Mouse (Mus musculus): ENCODE data around the gene Mss51.

Gene Mss51

DNA sequence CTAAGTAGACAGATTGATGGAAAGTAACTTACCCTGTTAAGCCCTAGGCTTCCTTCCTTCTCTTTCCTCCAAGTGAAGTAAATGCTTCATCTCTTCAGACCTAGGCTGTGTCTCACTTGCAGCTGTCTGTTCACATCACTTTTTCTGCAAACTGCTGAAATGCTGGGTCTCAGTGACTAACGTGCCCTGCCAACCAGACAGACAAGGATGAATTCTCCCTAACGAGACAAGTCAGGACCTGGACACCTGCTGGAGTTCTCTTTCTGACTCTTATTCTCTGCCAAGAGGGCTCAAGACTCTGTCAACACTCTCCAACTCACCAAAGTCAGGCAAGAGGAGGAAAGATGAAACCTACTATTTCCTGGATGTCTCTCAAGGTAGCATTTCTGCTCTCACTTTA, at the start of gene Mss51:
Mss51 (minus strand) TSS at position 299 of the 400 bp plus-strand sequence.
- in situ Hi-C loops (cut with MboI; ENCODE audit: low pct_unique_long_range_greater_than_20kb in 1 of 2, low sequenced_read_pairs in 2 of 2, unreplicated experiment in 1 of 2): no loop called here

DNA sequence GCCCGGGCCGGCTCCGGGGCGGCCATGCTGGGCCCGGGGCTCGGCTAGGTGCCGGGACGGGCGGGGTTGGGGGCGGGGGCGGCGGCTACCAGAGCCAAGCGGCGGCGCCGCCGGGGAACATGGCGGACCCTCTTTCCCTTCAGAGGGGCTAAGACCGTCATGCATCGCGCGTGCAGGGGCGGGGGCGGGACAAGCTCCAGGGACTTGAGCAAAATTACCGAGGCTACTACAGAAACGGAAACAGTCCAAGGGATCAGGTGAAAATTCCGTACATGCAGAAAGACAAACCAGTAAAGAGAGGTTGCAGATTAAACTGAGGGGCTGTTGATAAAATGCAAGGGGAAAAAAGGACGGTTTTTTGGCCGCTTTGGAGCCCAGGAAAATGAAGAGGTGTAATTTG, 49.7 kb upstream of the Mss51 start, which contains the start of gene Ppp3cb:
Ppp3cb (minus strand) TSS at position 159 of the 400 bp plus-strand sequence.
- in situ Hi-C loops (cut with MboI; ENCODE audit: low pct_unique_long_range_greater_than_20kb in 1 of 2, low sequenced_read_pairs in 2 of 2, unreplicated experiment in 1 of 2): no loop called here

DNA sequence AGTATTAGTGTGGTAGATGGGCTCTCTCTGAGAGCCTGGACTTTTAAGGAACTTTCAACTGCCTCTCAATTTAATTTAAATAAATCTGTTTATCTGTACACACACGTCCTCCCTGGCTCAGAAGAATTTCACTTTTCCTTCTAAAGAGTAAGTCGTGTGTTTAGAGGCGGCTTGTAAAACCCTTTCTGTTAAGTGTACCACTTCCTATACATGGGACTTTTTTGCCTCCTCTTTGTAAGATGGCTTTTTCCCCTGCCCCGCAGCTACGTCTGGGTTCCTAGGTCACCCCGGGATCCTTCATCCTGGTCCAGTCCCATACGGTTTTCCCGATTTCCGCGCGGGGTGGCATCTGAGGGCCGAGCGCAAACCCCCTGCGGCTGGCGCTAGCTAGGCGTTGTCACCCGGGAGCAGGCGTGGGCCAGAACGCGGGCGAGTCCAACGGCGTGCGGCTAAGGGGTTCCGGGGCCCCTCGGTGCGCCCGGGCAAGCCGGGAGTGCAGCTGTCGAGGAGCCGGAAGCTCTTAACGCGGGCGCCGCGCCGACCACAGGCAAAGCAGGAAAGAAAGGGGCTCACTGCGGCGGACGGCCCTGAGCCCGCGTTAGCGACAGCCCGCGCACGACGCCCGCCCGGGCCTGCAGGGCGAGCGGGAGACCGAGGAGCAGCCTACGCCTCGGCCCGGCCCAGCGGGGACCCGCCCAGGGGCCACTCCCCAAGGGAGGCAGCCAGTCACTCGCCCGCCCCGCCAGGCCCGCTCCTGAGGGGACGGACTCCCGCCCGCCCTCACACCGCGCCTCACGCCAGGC, 49.0 kb upstream of the Mss51 start:
- in situ Hi-C loops (cut with MboI; ENCODE audit: low pct_unique_long_range_greater_than_20kb in 1 of 2, low sequenced_read_pairs in 2 of 2, unreplicated experiment in 1 of 2): no loop called here

DNA sequence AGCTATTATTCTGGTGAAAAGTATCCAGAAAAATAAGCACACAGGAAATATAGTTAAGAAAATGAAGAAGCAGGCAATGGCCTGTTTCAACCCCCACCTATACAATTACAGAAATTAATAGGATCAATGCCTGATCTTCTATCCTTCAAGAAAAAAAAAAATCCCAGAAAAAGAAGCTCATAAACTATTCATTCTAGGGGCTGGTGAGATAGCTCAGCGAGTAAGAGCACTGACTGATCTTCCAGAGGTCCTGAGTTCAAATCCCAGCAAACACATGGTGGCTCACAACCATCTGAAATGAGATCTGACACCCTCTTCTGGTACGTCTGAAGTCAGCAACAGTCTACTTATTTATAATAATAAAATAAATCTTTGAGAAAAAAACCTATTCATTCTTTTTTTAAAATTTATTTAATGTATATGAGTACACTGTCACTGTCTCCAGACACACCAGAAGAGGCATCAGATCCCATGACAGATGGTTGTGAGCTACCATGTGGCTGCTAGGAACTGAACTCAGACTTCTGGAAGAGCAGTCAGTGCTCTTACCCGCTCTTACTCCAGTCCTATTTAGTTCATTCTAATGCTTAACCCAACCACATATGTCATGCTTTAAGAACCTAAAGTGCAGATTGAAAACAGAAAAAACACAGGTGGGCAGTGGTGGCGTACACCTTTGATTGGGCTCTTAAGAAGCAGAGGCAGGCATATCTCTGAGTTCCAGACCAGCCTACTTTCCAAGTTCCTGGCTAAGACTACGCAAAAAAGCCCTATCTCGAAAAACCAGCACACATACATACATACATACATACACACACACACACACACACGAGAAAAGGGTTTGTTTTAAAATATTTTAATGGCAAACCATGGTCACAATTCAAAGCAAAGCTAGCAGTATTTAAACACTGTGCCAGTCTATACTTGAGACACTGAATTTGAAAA, 48.0 kb upstream of the Mss51 start:
- in situ Hi-C loops (cut with MboI; ENCODE audit: low pct_unique_long_range_greater_than_20kb in 1 of 2, low sequenced_read_pairs in 2 of 2, unreplicated experiment in 1 of 2): no loop called here

DNA sequence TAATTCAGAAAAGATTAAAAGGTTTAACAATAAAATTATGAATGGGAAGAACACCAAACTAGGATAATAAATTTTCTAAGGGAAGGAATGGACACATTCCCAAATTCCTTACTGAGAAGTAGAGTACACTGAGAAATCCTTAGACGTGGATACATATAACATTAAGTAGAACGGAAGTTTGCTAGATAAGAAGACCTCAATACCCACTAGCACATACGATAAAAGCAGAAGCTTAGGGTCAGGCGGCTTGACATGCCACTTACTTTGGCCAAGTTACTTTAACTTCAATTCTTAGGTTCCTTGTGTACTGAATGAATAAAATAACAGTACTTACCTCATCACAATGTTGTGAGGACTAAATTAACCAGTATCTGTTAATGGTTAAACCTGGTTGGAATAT, 32.9 kb upstream of the Mss51 start:
- in situ Hi-C loops (cut with MboI; ENCODE audit: low pct_unique_long_range_greater_than_20kb in 1 of 2, low sequenced_read_pairs in 2 of 2, unreplicated experiment in 1 of 2): no loop called here

DNA sequence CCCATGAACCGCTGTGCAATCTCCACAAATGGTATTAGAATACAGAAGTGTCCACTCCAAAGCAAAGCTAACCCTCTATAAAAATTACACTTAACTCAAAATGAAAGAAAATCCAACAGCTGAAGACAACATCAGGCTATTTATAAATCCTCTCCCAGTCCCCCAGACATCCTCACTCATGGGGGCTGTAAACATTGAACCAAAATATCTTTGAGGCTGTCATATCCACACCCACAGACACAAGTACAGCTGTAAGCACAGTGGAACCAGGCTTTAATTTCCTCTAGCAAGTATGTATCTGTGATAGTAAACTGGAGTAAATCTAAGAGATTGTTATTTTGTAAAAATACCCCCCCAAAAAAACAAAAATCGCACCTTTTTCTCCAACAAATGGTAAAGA, 23.5 kb upstream of the Mss51 start:
- in situ Hi-C loops (cut with MboI; ENCODE audit: low pct_unique_long_range_greater_than_20kb in 1 of 2, low sequenced_read_pairs in 2 of 2, unreplicated experiment in 1 of 2): no loop called here

DNA sequence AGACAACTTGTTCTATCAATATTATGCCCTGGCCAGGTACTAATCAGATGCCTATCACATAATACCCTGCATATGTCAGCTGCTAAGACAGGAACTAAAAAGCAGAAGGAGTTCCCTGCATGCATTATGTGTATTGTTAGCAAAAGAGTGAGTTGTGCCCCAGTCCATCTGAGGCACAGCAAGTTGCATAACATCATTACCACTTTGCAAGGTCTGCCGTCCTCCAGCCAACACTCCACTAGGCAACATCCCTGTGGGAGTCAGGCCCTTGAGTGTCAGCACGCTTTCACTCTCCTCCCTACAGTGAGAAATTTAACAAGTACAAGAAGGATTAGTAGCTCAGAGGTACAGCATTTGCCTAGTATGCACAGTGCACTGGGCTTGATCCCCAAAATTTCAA, 11.7 kb upstream of the Mss51 start:
- in situ Hi-C loops (cut with MboI; ENCODE audit: low pct_unique_long_range_greater_than_20kb in 1 of 2, low sequenced_read_pairs in 2 of 2, unreplicated experiment in 1 of 2): no loop called here

DNA sequence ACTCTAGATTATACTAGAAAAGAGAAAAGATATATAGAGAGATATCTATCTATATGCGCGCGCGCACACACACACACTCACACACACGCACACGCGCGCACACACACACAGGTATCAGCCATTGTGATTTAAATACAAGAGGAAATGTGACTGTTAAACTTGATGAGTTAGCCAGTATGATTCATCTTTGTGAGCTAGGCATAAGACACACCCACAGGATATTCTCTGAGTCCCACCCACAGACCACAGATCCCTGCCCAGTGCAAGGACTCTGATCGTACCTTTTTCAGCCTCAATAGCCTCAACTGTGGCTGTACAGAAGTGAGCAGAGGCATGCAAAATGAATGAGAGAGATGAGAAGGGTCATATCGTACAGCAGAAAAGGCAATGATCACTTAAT, 6.3 kb upstream of the Mss51 start:
- in situ Hi-C loops (cut with MboI; ENCODE audit: low pct_unique_long_range_greater_than_20kb in 1 of 2, low sequenced_read_pairs in 2 of 2, unreplicated experiment in 1 of 2): no loop called here

DNA sequence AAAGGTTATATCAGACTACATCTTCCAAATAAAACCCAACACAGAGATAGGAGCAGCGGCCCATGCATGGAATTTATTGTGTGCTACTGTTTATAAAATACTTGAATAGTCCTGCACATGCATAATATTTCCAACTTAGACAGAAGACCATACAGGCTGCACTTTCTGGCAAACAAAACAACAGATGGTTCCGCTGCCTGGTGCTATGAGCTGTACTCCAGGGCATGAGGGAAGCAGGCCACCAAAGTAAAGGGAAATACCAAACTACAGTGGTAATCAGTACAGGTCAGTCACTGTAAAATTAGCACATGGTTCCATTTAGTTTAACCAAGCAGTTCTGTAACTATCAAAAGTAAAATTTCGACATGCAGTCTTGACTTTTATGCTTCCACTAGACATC, 3.3 kb upstream of the Mss51 start:
- in situ Hi-C loops (cut with MboI; ENCODE audit: low pct_unique_long_range_greater_than_20kb in 1 of 2, low sequenced_read_pairs in 2 of 2, unreplicated experiment in 1 of 2): no loop called here

DNA sequence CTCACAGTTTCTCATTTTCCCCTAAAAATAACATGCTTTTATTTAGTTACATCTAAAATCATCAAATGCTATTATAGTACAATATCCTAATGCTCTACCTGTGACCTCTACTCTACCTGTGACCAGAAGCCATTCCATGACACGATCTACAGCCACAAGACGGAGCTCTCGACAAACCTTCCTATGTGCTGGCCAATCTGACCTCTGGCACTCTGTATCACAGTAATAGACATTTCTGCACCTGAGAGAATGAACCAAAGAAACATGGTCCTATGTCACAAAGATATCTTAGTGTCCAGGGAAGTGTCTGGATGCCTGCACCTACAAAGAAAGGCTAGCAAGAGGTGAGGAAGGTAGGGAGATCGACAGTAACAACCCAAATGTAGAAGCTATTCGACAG, 10.7 kb downstream of the Mss51 start:
- in situ Hi-C loops (cut with MboI; ENCODE audit: low pct_unique_long_range_greater_than_20kb in 1 of 2, low sequenced_read_pairs in 2 of 2, unreplicated experiment in 1 of 2): no loop called here

DNA sequence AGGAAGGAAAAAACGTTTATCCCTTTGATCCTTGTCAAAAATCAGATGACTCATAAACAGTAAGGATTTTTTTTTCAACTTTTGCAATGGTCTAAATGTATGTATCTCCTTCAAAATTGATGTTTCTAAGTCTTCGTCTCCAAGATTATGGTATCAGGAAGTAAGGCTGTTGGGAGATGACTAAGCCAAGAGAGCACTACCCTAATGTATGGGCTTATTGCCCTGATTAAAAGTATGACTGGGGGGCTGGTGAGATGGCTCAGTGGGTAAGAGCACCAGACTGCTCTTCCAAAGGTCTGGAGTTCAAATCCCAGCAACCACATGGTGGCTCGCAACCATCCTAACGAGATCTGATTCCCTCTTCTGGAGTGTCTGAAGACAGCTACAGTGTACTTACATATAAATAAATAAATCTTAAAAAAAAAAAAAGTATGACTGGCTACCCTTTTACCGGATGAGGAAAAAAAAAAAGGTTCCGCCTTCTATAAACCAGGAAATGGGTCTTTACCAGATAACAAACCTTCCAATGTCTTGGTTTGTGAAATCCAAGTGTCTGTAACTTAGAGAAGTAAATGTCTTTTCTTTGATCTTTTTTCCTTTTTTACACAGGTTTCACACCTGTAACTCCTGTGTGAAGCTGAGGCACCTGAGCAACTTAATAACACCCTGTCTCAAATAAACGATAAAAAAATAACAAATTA, 14.5 kb downstream of the Mss51 start:
- in situ Hi-C loops (cut with MboI; ENCODE audit: low pct_unique_long_range_greater_than_20kb in 1 of 2, low sequenced_read_pairs in 2 of 2, unreplicated experiment in 1 of 2): no loop called here

DNA sequence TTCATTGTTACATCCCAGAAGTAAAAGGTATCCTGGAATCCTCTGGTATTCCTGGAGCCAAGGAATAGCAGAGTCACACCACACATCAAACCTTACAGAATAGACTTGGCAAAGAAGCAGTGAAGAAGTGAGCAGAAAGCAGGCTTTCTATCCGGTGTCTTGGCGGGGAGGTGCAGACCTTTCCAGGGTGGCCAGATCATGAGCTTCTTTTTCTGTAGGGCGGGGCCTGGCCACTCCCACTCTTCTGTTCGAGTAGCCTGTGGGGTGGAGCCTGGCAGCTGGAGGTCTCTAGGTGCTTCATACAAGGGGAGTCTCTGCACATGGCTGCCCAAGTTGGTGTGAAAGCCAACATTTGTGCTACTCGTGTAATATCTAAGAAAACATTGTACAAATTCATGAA, 15.5 kb downstream of the Mss51 start:
- in situ Hi-C loops (cut with MboI; ENCODE audit: low pct_unique_long_range_greater_than_20kb in 1 of 2, low sequenced_read_pairs in 2 of 2, unreplicated experiment in 1 of 2): no loop called here

DNA sequence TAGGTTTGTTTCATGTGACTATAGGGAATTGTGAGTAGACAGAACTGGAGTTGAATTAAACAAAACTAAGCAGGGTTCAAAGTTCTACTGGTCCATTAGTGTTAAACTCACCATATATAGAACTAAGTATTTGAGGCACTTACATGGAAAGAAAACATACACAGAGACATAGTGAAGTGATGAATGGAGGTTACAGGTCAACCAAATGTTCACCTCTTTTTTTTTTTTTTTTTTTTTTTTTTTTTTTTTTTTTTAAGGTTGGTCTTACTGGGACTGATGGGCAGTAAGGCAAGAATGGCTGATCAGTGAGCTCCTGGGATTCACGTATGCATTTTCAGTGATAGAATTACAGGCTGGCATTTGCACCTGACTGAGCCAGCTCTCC, 16.5 kb downstream of the Mss51 start:
- in situ Hi-C loops (cut with MboI; ENCODE audit: low pct_unique_long_range_greater_than_20kb in 1 of 2, low sequenced_read_pairs in 2 of 2, unreplicated experiment in 1 of 2): no loop called here

DNA sequence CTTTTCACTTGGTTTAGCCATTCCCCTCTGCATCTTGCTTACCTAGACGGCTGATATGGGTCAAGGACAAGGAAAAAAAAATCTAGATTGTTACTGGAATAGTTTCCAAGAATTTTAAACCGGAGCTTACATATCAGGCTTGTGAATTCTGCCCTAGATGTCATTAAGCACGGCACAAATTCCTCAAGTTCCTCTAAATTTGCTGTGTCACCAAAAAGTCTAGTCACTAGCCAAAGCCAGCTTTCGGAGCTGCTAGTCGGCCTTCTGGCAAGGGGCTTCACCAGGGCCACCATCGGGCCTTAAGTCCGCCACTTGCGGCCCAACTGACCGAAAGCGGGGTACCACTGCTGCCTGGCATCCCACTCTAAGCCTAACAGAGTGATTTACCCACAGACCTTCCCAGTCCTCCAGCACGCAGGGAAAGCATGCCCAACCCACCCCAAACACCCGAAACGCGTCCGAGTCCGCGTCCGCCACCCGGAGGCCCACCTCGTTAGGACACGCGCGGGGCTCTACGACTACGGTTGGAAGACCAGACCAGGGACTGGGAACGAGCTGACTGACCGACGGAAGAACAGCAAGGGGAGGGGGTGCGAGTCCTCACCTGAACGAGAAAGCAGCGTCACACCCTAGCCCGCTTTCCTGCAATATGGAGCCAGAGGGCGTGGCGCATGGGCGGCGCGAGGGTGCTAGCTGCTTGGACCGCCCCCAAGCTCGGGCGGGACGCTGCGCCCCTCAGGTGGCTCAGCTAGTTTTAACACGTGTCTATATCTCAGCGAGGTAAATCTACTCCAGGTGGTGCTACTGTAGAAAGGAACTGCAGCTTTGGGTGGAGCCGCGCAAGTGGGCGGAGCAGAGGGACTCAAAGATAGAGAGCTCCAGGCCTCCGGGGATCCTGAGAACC, 17.2 kb downstream of the Mss51 start, which contains the start of gene Anxa7:
Anxa7 (minus strand) TSS at position 843 of the 904 bp plus-strand sequence.
- in situ Hi-C loops (cut with MboI; ENCODE audit: low pct_unique_long_range_greater_than_20kb in 1 of 2, low sequenced_read_pairs in 2 of 2, unreplicated experiment in 1 of 2): no loop called here

DNA sequence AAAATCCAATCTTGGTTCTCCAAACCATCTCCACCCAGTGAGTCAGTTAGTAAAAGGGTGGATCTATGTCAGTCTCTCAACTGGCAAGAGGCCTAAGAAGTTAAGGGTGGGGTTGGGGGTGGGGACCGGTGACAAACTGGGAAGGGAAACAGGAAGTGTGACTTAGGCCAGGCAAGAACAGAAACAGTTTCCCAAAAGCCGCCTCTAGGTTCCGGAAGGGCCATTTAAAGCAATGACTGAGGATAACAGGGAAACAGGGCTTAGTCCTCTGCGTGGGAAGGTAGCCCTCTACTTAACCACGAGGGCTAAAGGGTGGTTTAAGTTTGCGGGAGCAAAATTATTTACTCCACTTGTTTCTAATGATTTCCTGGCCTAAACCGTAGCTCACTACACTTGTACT, 17.9 kb downstream of the Mss51 start:
- in situ Hi-C loops (cut with MboI; ENCODE audit: low pct_unique_long_range_greater_than_20kb in 1 of 2, low sequenced_read_pairs in 2 of 2, unreplicated experiment in 1 of 2): no loop called here

DNA sequence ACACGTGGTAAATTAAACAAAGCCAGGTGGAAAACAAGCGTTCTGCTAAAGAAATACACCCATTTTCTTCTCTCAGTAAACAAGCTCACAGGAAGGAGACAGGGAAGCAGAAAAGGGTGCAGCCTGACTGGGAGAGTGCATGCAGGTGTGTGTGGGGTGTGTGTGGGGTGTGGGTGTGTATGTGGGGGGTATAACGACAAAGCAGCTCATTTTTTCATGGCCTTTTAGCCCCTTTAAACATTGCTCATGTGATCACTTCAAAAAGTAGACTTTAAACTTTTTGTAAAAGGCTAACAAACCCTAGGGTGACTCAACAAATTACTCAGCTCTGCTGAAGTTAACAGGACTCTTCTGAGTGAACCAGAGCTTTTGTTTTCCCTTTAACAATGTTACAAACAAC, 18.3 kb downstream of the Mss51 start:
- in situ Hi-C loops (cut with MboI; ENCODE audit: low pct_unique_long_range_greater_than_20kb in 1 of 2, low sequenced_read_pairs in 2 of 2, unreplicated experiment in 1 of 2): no loop called here

DNA sequence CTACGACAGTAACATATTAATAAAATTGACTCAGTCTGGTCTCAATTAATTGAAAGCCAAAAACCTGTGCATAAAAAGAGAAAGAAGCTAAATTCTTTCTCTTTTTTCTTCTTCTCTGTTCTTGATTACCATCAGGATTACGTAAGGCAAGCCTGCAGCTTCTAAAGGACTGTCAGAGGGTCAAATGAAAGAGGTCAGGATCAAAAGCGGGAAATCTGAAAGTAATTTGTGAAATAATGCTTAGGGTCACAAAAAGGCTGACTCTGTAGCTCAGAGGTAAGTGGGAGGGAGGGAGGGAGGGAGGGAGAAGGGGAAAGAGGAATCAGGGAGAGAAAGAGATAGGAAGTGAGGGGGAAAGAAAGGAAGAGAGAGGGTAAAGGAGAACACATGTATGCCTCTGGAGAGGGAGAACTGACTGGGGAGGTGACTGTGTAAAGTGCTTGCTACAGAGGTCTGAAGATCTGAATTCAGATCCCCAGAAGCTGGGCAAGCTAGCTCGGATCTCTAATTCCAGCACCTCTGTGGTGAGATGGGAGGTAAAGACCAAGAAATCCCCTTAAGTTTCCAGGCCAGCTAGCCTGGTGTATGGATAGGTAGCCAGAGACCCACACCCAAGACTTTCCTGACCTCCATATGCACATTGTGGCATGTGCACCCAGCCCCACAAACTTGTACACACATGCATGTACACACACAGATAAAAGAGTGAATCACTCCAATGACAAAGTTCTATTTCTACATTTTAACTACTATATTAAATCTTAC, 19.3 kb downstream of the Mss51 start:
- in situ Hi-C loops (cut with MboI; ENCODE audit: low pct_unique_long_range_greater_than_20kb in 1 of 2, low sequenced_read_pairs in 2 of 2, unreplicated experiment in 1 of 2): no loop called here
